Mouse (Mus musculus): ENCODE measurements at regions not wholly inside any gene's neighbourhood (a gene's known extent, or its start where the extent isn't known, plus 50 kb on each side); places are given as distances from the start of the nearest gene placed in this dataset.
A peak's percentile ranks its signal among the peaks of the same experiment; 100 is the strongest.

DNA sequence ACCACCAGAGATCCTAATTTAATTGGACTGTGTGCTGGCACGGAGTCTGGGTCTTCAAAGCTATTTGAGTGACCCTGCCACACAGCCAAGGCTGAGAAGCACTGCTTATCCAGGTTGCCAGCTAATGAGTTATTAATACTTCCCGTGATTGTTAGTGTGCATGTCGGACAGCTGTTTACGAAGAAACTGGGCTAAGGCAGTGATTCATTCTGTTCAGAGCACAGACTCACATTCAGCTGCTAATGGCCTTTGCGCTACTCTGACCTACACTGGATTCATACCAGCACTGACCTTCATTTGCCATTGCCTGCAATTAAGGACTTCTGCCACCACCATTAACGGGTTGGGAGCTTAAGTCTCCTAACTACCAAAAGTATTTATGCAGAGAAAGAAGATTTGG is 156.7 kb upstream of the Dppa4 start:
- peak; percentile 37 to 39 for DNase-seq

DNA sequence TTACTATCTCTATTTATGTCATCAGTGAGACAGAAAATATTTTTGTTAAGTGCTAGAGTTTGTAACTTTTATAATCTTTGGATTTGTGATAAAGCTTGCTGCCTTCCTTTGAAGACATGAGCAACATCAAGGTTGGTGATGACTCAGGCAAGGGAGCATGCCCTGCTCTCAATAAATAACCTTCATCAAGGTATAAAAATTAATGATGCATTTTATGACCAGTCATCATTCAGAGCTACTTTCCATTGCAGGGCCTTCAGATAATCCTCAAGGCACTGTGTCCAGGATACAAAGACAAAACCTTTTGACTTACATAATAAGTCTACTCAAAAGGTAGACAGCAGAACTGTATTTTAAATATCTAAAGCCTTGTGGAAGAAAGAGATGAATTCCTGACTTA is 156.2 kb upstream of the Dppa4 start:
- no peak for DNase-seq

DNA sequence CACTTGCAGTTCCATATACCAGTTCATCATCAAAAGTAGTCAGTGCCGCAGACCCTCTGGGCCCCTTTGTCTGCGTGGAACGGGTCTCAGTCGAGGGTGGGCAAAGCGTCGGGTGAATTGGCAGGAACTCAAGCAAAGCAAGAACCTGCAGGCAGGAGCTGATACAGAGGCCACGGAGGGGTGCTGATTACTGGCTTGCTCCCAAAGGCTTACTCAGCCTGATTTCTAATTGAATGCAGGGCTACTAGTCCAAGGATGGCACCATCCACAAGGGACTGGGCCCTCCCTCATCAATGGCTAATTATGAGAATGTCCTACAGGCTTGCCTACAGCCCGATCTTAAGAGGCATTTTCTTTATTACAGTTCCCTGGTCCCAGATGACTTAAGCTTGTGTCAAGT is 128.2 kb upstream of the Dppa4 start:
- DNase-seq: peak; percentile 36 to 37

DNA sequence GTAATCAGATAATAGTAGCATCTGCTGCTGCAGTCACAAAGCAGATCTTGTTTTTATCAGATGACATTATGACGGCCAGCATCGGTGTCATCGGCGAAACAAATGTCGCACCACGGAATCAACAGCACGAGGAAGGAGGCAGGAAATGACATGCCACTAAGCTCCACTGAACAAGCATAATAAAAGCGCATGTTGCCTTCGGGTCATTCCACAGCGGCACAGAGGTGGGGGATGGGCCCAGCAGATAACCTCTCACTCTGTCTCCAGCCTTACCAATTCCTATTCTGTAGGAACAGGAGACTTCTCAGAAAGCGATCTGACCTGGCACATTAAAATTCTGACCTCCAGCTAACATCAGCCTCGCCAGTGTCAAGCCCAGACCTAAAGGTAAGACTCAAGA is 93.1 kb upstream of the Dppa4 start:
- DNase-seq: peak; percentile 41 to 49

DNA sequence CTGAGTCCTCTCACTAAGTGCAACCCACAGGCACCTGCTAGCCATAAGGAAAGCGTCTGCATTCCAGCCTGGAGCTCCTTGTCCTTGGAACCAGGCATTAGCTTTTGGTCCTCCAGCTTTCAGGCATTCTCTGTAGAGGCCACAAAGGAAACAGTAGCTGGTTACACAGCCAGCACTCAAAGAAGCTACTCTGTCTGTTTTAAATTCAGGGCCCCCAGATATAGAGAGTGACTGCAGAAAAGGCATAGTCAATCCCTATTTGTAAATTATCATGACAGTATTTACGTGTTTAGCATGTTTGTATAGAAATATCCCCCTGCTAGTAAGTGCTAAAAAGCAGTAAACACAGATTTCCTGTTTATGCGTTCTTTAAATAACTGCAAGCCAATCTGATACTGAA is 91.3 kb upstream of the Dppa4 start:
- DNase-seq: no peak

DNA sequence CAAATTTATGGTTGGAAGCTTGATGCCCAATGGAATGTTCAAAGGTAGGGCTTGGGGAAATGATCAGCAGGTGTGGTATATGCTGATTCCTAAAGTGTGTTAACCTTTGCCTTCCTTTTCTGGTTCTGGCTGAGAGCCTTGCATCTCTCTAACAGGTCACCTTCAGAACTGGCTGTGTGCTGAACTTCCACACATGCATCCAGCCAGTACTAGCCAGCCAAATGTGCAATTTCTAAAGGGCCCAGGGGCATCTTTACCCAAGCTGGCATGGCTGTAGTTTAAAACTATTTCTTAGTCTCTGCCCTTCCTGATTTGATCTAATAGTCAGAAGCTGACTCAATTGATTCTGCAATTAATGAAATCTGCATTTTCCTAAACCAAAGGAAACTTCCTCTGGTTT is 68.6 kb upstream of the Dppa4 start:
- no peak for DNase-seq
